Mouse (Mus musculus): Measurements from ENCODE around the gene Fbrsl1. TPM values are rescaled to one million over a fixed set of nuclear protein-coding genes. Genes with fewer than 3 reads are reported as not detected.

Fbrsl1 gene
- polyA plus RNA-seq, 1 experiment from 2014 or later, result 5.5 TPM

GRCm38 (mm10) chr5:110387332-110387731 is 61.0 kb downstream of the Fbrsl1 start:
- peak; percentile 32; the same call in 1 of the 2 replicates for ATAC-seq (ENCODE audit: low read depth)
- H3K4me1 ChIP-seq (replicated peaks; ENCODE audit: control insufficient read depth, insufficient read depth, low read length), result peaks cover 8% of the 10 kb centered on the region; the same call in 1 of the 2 replicates
- WGBS, result 15% methylated on average over 8 of the region's 8 CpGs
- H3K36me3 ChIP-seq (ENCODE audit: control insufficient read depth, insufficient read depth, low read length), result no peaks in the 10 kb centered on the region
- H3K27me3 ChIP-seq (ENCODE audit: control insufficient read depth, insufficient read depth, low read depth, low read length), result no peaks in the 10 kb centered on the region
- H3K27ac ChIP-seq (ENCODE audit: low read length), result no peak overlapping the region
- H3K9ac ChIP-seq (ENCODE audit: low read length), result peak overlapping the region; percentile 67
- no peaks in the 10 kb centered on the region for H3K9me3 ChIP-seq (ENCODE audit: control insufficient read depth, low read length)
- peak overlapping the region; percentile 68 for H3K4me3 ChIP-seq (ENCODE audit: low read length)
- H3K4me2 ChIP-seq (ENCODE audit: low read depth, low read length), result peak overlapping the region; percentile 81

GRCm38 (mm10) chr5:110386371-110387330 is 61.7 kb downstream of the Fbrsl1 start:
- H3K27ac ChIP-seq (ENCODE audit: low read length), result no peak overlapping the region
- H3K4me1 ChIP-seq (replicated peaks; ENCODE audit: control insufficient read depth, insufficient read depth, low read length), result peaks cover 8% of the 10 kb centered on the region; the same call in 1 of the 2 replicates
- WGBS, result under 1% methylated on average over 90 of the region's 90 CpGs
- H3K4me2 ChIP-seq (ENCODE audit: low read depth, low read length), result peak overlapping the region; percentile 81
- ATAC-seq (ENCODE audit: low read depth), result peak; percentile 92
- H3K36me3 ChIP-seq (ENCODE audit: control insufficient read depth, insufficient read depth, low read length), result no peaks in the 10 kb centered on the region
- H3K9ac ChIP-seq (ENCODE audit: low read length), result peak overlapping the region; percentile 67
- H3K27me3 ChIP-seq (ENCODE audit: control insufficient read depth, insufficient read depth, low read depth, low read length), result no peaks in the 10 kb centered on the region
- peak overlapping the region; percentile 68 for H3K4me3 ChIP-seq (ENCODE audit: low read length)
- no peaks in the 10 kb centered on the region for H3K9me3 ChIP-seq (ENCODE audit: control insufficient read depth, low read length)

- H3K4me3 ChIP-seq (ENCODE audit: low read length), result no peak overlapping the region
- no peaks in the 10 kb centered on the region for H3K27me3 ChIP-seq (ENCODE audit: control insufficient read depth, insufficient read depth, low read depth, low read length)
- H3K9me3 ChIP-seq (ENCODE audit: control insufficient read depth, low read length), result no peaks in the 10 kb centered on the region
- no peak overlapping the region for H3K27ac ChIP-seq (ENCODE audit: low read length)
- no peak for ATAC-seq (ENCODE audit: low read depth)
- H3K4me2 ChIP-seq (ENCODE audit: low read depth, low read length), result no peak overlapping the region
- no peaks in the 10 kb centered on the region for H3K36me3 ChIP-seq (ENCODE audit: control insufficient read depth, insufficient read depth, low read length)
- WGBS, result 51% methylated on average over 4 of the region's 4 CpGs
- no peak overlapping the region for H3K9ac ChIP-seq (ENCODE audit: low read length)
- peaks cover 8% of the 10 kb centered on the region; the same call in 1 of the 2 replicates for H3K4me1 ChIP-seq (replicated peaks; ENCODE audit: control insufficient read depth, insufficient read depth, low read length)
Measured at GRCm38 (mm10) chr5:110385263-110385662, 63.0 kb downstream of the Fbrsl1 start.

GRCm38 (mm10) chr5:110384491-110384890 is 63.8 kb downstream of the Fbrsl1 start:
- WGBS, result 86% methylated on average over 6 of the region's 6 CpGs
- no peak overlapping the region for H3K4me3 ChIP-seq (ENCODE audit: low read length)
- peaks cover 8% of the 10 kb centered on the region; the same call in 1 of the 2 replicates for H3K4me1 ChIP-seq (replicated peaks; ENCODE audit: control insufficient read depth, insufficient read depth, low read length)
- no peak for ATAC-seq (ENCODE audit: low read depth)
- H3K36me3 ChIP-seq (ENCODE audit: control insufficient read depth, insufficient read depth, low read length), result no peaks in the 10 kb centered on the region
- no peaks in the 10 kb centered on the region for H3K27me3 ChIP-seq (ENCODE audit: control insufficient read depth, insufficient read depth, low read depth, low read length)
- no peak overlapping the region for H3K27ac ChIP-seq (ENCODE audit: low read length)
- H3K9me3 ChIP-seq (ENCODE audit: control insufficient read depth, low read length), result no peaks in the 10 kb centered on the region
- H3K9ac ChIP-seq (ENCODE audit: low read length), result no peak overlapping the region
- no peak overlapping the region for H3K4me2 ChIP-seq (ENCODE audit: low read depth, low read length)

GRCm38 (mm10) chr5:110379823-110380222 is 68.5 kb downstream of the Fbrsl1 start:
- Histone ChIP-seq H3K4me2 (ENCODE audit: low read depth, low read length) (no peak overlapping the region), H3K27me3 (ENCODE audit: control insufficient read depth, insufficient read depth, low read depth, low read length) (no peaks in the 10 kb centered on the region), H3K9ac (ENCODE audit: low read length) (no peak overlapping the region), H3K4me3 (ENCODE audit: low read length) (no peak overlapping the region), H3K9me3 (ENCODE audit: control insufficient read depth, low read length) (no peaks in the 10 kb centered on the region), H3K27ac (ENCODE audit: low read length) (no peak overlapping the region), H3K4me1 (replicated peaks; ENCODE audit: control insufficient read depth, insufficient read depth, low read length) (no peaks in the 10 kb centered on the region), H3K36me3 (ENCODE audit: control insufficient read depth, insufficient read depth, low read length) (peaks cover 5% of the 10 kb centered on the region)
- no peak for ATAC-seq (ENCODE audit: low read depth)
- 89% methylated on average over 4 of the region's 4 CpGs for WGBS

GRCm38 (mm10) chr5:110379086-110379485 is 69.2 kb downstream of the Fbrsl1 start:
- Histone ChIP-seq H3K9me3 (ENCODE audit: control insufficient read depth, low read length) (no peaks in the 10 kb centered on the region), H3K36me3 (ENCODE audit: control insufficient read depth, insufficient read depth, low read length) (peaks cover 5% of the 10 kb centered on the region), H3K4me1 (replicated peaks; ENCODE audit: control insufficient read depth, insufficient read depth, low read length) (no peaks in the 10 kb centered on the region), H3K9ac (ENCODE audit: low read length) (no peak overlapping the region), H3K4me2 (ENCODE audit: low read depth, low read length) (no peak overlapping the region), H3K4me3 (ENCODE audit: low read length) (no peak overlapping the region), H3K27ac (ENCODE audit: low read length) (no peak overlapping the region), H3K27me3 (ENCODE audit: control insufficient read depth, insufficient read depth, low read depth, low read length) (no peaks in the 10 kb centered on the region)
- 85% methylated on average over 15 of the region's 15 CpGs for WGBS
- no peak for ATAC-seq (ENCODE audit: low read depth)

- 0 out of 2 replicates have a peak, but pooled peaks have one; percentile 29 for ATAC-seq (ENCODE audit: low read depth)
- H3K9ac ChIP-seq (ENCODE audit: low read length), result no peak overlapping the region
- H3K4me3 ChIP-seq (ENCODE audit: low read length), result no peak overlapping the region
- peaks cover 5% of the 10 kb centered on the region for H3K36me3 ChIP-seq (ENCODE audit: control insufficient read depth, insufficient read depth, low read length)
- no peaks in the 10 kb centered on the region for H3K4me1 ChIP-seq (replicated peaks; ENCODE audit: control insufficient read depth, insufficient read depth, low read length)
- no peaks in the 10 kb centered on the region for H3K9me3 ChIP-seq (ENCODE audit: control insufficient read depth, low read length)
- H3K27me3 ChIP-seq (ENCODE audit: control insufficient read depth, insufficient read depth, low read depth, low read length), result no peaks in the 10 kb centered on the region
- H3K4me2 ChIP-seq (ENCODE audit: low read depth, low read length), result no peak overlapping the region
- WGBS, result 47% methylated on average over 20 of the region's 20 CpGs
- H3K27ac ChIP-seq (ENCODE audit: low read length), result no peak overlapping the region
Measured at GRCm38 (mm10) chr5:110378181-110378583, 70.1 kb downstream of the Fbrsl1 start.

GRCm38 (mm10) chr5:110376802-110377433 is 71.4 kb downstream of the Fbrsl1 start:
- no peak overlapping the region for H3K4me3 ChIP-seq (ENCODE audit: low read length)
- no peaks in the 10 kb centered on the region for H3K27me3 ChIP-seq (ENCODE audit: control insufficient read depth, insufficient read depth, low read depth, low read length)
- ATAC-seq (ENCODE audit: low read depth), result peak; percentile 39; the same call in 1 of the 2 replicates
- no peak overlapping the region for H3K4me2 ChIP-seq (ENCODE audit: low read depth, low read length)
- no peaks in the 10 kb centered on the region for H3K4me1 ChIP-seq (replicated peaks; ENCODE audit: control insufficient read depth, insufficient read depth, low read length)
- H3K9ac ChIP-seq (ENCODE audit: low read length), result no peak overlapping the region
- no peak overlapping the region for H3K27ac ChIP-seq (ENCODE audit: low read length)
- H3K9me3 ChIP-seq (ENCODE audit: control insufficient read depth, low read length), result no peaks in the 10 kb centered on the region
- 52% methylated on average over 8 of the region's 8 CpGs for WGBS
- H3K36me3 ChIP-seq (ENCODE audit: control insufficient read depth, insufficient read depth, low read length), result peaks cover 5% of the 10 kb centered on the region

All from lung, embryonic 16.5 days (tissue).